Mouse (Mus musculus): ENCODE data around the gene Palmd.

Palmd gene

GRCm38 (mm10) chr3:116968540-116968997, at the start of gene Palmd:
Gene Palmd, minus strand, starts transcription at chr3:116968987.
- ATAC-seq (ENCODE audit: insufficient number of reproducible peaks, low FRiP score, low TSS enrichment) = 0 out of 2 replicates have a peak, but pooled peaks have one; percentile 14

GRCm38 (mm10) chr3:117010182-117010581, 41.4 kb upstream of the Palmd start:
- no peak for ATAC-seq (ENCODE audit: insufficient number of reproducible peaks, low FRiP score, low TSS enrichment)

- no peak for ATAC-seq (ENCODE audit: insufficient number of reproducible peaks, low FRiP score, low TSS enrichment)
Measured at GRCm38 (mm10) chr3:117007340-117007739, 38.6 kb upstream of the Palmd start.

- ATAC-seq (ENCODE audit: insufficient number of reproducible peaks, low FRiP score, low TSS enrichment) = no peak
Measured at GRCm38 (mm10) chr3:117006636-117007035, 37.8 kb upstream of the Palmd start.

GRCm38 (mm10) chr3:117003379-117003778, 34.6 kb upstream of the Palmd start:
- no peak for ATAC-seq (ENCODE audit: insufficient number of reproducible peaks, low FRiP score, low TSS enrichment)

- ATAC-seq (ENCODE audit: insufficient number of reproducible peaks, low FRiP score, low TSS enrichment) = no peak
Measured at GRCm38 (mm10) chr3:117001686-117002485, 33.1 kb upstream of the Palmd start.

- ATAC-seq (ENCODE audit: insufficient number of reproducible peaks, low FRiP score, low TSS enrichment) = no peak
Measured at GRCm38 (mm10) chr3:116993011-116993410, 24.2 kb upstream of the Palmd start.

GRCm38 (mm10) chr3:116991180-116991579, 22.4 kb upstream of the Palmd start:
- ATAC-seq (ENCODE audit: insufficient number of reproducible peaks, low FRiP score, low TSS enrichment) = no peak

- no peak for ATAC-seq (ENCODE audit: insufficient number of reproducible peaks, low FRiP score, low TSS enrichment)
Measured at GRCm38 (mm10) chr3:116988221-116988620, 19.4 kb upstream of the Palmd start.

- ATAC-seq (ENCODE audit: insufficient number of reproducible peaks, low FRiP score, low TSS enrichment) = no peak
Measured at GRCm38 (mm10) chr3:116986451-116986850, 17.7 kb upstream of the Palmd start.

- no peak for ATAC-seq (ENCODE audit: insufficient number of reproducible peaks, low FRiP score, low TSS enrichment)
Measured at GRCm38 (mm10) chr3:116985741-116986140, 17.0 kb upstream of the Palmd start.

- ATAC-seq (ENCODE audit: insufficient number of reproducible peaks, low FRiP score, low TSS enrichment) = no peak
Measured at GRCm38 (mm10) chr3:116985042-116985455, 16.3 kb upstream of the Palmd start.

- ATAC-seq (ENCODE audit: insufficient number of reproducible peaks, low FRiP score, low TSS enrichment) = no peak
Measured at GRCm38 (mm10) chr3:116981811-116982575, 13.2 kb upstream of the Palmd start.

- ATAC-seq (ENCODE audit: insufficient number of reproducible peaks, low FRiP score, low TSS enrichment) = no peak
Measured at GRCm38 (mm10) chr3:116969786-116970185, 999 bp upstream of the Palmd start.

GRCm38 (mm10) chr3:116969003-116969402, 216 bp upstream of the Palmd start:
- no peak for ATAC-seq (ENCODE audit: insufficient number of reproducible peaks, low FRiP score, low TSS enrichment)

- no peak for ATAC-seq (ENCODE audit: insufficient number of reproducible peaks, low FRiP score, low TSS enrichment)
Measured at GRCm38 (mm10) chr3:116967967-116968366, 820 bp downstream of the Palmd start, which contains the start of gene 4930455H04Rik. Gene 4930455H04Rik, plus strand, starts transcription at chr3:116968267.

- no peak for ATAC-seq (ENCODE audit: insufficient number of reproducible peaks, low FRiP score, low TSS enrichment)
Measured at GRCm38 (mm10) chr3:116967436-116967835, 1.4 kb downstream of the Palmd start.

GRCm38 (mm10) chr3:116966800-116967199, 2.0 kb downstream of the Palmd start:
- ATAC-seq (ENCODE audit: insufficient number of reproducible peaks, low FRiP score, low TSS enrichment) = no peak

- no peak for ATAC-seq (ENCODE audit: insufficient number of reproducible peaks, low FRiP score, low TSS enrichment)
Measured at GRCm38 (mm10) chr3:116966225-116966624, 2.6 kb downstream of the Palmd start.

GRCm38 (mm10) chr3:116964426-116964825, 4.4 kb downstream of the Palmd start:
- ATAC-seq (ENCODE audit: insufficient number of reproducible peaks, low FRiP score, low TSS enrichment) = no peak

GRCm38 (mm10) chr3:116963213-116963612, 5.6 kb downstream of the Palmd start:
- ATAC-seq (ENCODE audit: insufficient number of reproducible peaks, low FRiP score, low TSS enrichment) = no peak
